Mouse (Mus musculus) lung, postnatal 4 days (tissue): ENCODE data around the gene Tpst2.

Source experiments
- DNase-seq, 2 experiments: peaks; one replicate each; pipeline ENCODE4 v3.0.0; 2021

Tpst2 gene

GRCm38 (mm10) chr5:112276267-112276873, at the start of gene Tpst2:
Tpst2 (plus strand) TSS chr5:112276691.
- peak; percentile 100 for DNase-seq

DNA sequence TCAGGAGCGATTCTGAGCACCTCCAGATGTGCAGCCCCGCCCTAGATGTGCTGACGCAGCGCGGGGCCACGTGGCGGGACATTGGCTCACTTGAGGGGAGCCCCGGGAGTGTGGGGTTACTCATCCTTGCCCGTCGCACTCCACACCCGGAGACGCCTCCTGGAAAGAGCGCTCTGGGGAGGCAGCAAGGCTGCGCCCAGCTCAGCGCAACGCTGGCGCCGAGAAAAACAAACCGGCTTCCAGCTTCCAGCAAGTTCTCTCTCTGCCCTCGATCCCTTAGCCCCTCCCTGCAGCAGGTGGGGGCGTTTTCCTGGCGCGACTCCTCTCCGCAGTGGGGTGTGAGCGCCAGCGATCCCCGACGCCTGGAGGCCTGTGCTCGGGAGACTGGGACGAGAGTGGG, 49.1 kb upstream of the Tpst2 start:
- DNase-seq = no peak

- DNase-seq = no peak
These were observed 48.6 kb upstream of the Tpst2 start for GRCm38 (mm10) chr5:112227898-112228239.

DNA sequence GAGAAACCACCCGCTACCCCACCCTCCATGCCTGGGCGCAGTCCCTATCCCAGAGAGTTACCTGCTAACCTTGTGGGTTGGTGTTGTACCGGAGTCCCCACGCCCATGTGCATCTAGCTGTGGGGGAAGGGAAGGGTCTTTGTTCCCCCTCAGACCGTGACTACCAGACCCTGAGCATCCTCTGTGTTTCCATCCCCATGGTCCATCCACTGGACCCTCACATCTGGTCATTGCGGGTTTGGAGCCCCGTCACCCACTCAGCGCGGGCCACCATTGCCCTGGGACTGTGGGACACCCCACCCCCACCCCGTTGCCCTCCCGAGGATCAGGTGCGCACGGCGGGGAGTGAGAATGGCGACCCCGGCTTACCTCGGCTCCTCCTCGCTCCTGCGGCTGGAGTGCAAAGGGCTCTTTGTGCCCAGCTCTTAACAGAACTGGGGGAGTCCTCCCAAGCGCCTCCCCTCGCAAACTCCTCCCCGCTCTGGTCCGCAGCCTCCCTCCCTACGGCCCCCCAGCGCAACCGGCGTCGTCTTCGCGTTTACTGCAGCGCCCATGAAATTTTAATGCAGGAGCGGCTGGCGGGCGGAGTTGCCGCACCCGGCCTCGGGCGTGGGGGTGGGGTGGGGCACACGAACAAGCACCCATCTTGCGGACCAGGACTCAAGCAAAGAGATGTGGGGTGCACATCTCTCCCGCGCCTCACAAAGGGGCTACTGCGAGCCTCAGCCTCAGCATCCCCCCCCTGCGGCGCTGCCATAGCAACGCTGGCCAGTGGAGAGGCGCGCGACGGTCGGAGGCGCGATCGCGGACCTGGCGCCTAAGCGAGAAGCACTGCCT, 48.0 kb upstream of the Tpst2 start:
- no peak for DNase-seq

GRCm38 (mm10) chr5:112235806-112236205, 40.7 kb upstream of the Tpst2 start:
- DNase-seq = no peak

DNA sequence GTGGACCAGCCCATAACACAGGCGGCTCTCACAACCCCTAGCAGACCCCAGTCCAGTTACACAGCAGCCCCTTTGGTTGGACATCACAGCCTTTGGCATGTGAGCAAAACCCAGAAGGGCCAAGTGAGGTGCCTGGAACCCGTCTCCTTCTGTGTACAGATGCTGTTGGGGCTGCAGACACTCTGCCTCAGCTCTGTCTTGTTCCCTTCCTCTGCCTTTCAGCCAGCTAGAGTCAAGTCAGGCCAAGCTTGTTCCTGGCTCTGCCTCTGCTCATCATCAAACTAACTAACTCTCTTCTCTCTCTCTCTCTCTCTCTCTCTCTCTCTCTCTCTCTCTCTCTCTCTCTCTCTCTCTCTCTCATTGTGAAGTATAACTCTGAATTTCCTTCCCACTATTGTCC, 39.9 kb upstream of the Tpst2 start:
- DNase-seq = no peak

GRCm38 (mm10) chr5:112237439-112237838, 39.1 kb upstream of the Tpst2 start:
- DNase-seq = no peak

- no peak for DNase-seq
These were observed 38.5 kb upstream of the Tpst2 start for GRCm38 (mm10) chr5:112237866-112238570.

DNA sequence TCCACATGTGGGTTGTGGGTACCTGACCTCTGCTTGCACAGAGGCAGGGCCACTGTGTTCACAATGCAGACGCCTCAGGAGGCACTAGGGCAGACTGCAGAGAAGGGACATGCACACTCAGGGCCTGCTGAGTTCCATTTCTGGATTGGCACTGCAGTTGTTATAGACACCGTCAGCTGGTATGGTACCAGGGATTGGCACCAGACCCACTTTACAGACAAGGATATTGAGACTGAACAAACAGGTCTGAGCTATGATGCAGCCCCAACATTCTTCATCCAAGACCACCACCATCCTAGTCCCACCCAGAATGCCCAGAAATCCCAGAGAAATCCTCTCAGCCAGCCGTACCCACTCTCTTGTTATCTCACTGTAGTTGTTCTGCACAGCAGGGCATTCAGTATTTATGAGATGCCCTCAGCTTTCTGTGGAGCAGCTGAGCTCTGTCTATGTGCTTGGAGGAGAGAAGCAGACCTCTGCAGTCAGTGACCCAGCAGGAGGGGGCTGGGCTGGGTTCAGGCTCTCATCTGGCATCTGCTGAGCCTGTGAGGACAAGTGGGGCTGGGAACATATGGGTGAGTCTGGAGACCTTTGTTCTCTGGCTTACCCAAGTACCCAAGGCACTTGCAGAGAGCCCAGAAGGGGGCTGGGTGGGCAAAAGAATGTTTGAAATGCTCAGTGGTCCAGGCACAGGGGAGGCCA, 37.6 kb upstream of the Tpst2 start:
- DNase-seq = no peak

DNA sequence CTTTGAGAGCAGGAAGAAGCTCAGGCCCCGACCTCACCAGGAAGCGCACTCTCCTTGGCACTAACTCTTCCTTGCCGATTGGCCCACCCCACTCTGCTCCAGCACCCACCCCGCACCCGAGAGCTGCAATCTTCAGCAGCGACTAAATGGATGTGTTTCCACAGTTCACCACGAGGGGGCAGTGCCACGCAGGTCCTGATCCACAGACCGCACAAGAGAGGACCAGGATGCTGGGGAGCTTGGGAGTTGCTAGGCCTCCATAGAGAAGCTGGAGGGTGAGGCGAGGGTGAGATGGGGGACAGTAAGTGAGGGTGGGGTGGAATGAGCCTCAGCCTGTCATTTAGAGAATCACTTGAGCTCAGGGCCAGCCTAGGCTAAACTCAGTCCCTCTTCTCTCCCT, 35.7 kb upstream of the Tpst2 start:
- peak; percentile 83 to 91 for DNase-seq

GRCm38 (mm10) chr5:112241849-112242248, 34.6 kb upstream of the Tpst2 start:
- no peak for DNase-seq

DNA sequence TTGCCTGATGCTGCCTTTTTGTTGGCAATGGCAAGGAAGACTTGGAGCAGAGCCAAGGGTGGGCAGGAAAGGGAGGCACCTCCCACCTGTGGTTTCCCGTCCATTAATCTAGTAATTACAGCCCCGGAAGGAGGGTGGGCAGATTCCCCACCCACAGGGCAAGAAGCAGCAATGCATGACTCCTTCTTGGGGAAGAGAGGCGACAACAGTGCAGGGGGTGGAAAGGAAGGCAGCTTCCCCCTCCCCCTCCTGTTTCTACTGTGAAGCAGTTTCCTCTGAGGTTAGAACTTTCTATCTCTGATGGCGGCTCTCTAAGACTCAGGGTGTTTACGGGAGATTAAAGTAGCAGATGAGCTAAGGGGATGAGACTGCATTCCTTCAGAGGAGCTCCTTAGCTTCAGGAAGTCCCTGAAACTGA, 34.1 kb upstream of the Tpst2 start:
- peak; percentile 76 to 79 for DNase-seq

DNA sequence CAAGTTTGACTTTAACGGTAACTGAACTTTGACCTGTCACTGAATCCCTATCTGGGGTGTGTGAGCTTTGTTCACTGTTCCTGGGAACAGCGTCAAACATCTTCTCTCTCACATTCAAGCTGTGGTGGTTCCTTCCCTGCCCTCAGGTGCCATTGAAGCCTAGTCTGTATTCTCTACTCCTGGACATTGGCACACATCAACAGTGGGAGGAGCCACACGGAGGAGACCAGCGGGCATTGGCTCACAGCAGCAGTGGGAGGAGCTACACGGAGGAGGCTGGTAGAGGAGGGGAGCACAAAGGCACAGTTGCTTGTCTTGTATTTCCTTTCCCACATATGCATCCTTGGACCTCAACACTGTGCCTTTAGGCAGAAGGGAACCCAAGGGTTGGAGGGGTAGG, 33.5 kb upstream of the Tpst2 start:
- no peak for DNase-seq

DNA sequence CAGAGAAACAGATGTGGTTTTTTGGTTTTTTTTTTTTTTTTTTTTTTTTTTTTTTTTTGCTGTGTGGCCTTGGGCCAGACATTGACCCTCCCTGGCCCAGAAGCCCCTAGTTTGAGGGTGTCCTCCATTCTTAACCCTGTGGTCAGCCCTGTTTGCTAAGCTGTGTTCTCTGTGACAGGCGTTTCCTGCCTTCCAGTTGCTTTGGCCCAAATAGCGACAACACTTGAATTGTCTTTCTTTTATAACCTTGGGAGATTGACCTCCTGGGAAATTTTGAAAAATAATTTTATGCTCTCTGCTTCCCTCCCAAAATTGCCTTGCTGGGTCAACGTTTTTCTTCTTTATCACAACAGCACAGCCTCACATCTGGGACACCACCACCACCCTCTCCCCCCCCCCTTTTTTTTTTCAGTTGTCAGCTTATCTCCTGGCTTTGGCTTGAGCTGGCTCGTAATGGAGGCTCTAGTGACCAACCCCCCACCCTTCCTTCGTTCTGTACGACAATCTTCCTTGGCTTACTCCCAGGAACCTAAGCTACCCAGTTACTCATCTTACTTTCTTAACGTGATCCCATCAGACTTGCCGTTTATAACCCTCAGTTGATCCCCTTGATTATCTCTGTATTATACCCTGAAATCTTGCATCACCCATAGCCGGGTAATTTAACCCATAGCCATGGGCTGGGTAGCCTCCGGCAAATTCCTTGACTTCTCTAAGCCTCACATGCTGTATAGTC, 32.8 kb upstream of the Tpst2 start:
- no peak for DNase-seq

DNA sequence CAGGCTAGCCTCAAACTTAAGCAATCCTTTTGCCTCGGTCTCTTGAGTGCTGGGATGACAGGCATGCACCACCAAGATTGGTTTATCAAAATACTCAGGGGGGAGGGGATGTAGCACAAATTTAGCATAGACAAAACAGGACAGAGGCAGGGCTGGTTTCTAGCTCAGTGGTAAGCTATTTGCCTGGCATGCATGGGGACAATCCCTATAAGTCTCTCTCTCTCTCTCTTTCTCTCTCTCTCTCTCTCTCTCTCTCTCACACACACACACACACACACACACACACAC, 32.3 kb upstream of the Tpst2 start:
- DNase-seq = no peak

GRCm38 (mm10) chr5:112244890-112245615, 31.4 kb upstream of the Tpst2 start:
- DNase-seq = no peak

- DNase-seq = no peak
These were observed 29.1 kb upstream of the Tpst2 start for GRCm38 (mm10) chr5:112247399-112247798.

GRCm38 (mm10) chr5:112249106-112249505, 27.4 kb upstream of the Tpst2 start:
- DNase-seq = no peak

- DNase-seq = no peak
These were observed 24.1 kb upstream of the Tpst2 start, which contains the start of gene Cryba4 for GRCm38 (mm10) chr5:112252400-112252799. Cryba4 (minus strand) TSS chr5:112252518.

- peak; percentile 57 to 74 for DNase-seq
These were observed 23.3 kb upstream of the Tpst2 start for GRCm38 (mm10) chr5:112253169-112253568.

DNA sequence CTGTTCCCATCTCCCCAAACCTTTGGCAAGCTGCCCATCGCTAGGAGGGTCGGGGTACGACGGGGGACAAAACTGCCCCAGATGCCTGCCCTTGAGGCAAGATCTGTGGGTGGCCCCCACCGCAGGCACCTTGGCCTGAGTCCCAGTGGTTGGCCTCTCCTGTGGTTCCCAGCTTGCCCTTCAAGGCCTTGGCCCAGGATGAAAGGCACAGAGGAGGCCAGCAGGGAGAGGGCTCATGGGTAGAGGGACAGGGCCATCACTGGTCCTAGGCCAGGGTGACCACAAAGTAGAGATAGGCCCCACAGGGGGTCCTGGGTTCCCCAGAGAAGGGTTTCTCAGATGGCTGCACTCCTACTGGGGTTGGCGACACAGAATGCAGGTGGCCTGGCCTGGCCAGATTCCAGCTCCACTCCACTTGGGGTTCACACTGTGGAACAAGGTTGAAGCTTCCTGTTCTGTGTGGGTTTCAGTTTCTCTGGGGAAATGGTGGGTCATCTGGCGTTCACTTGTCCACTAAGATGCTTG, 22.1 kb upstream of the Tpst2 start:
- peak; percentile 30 to 65 for DNase-seq

- peak; percentile 40 to 56 for DNase-seq
These were observed 21.1 kb upstream of the Tpst2 start, which contains the start of gene Crybb1 for GRCm38 (mm10) chr5:112255426-112255825. Crybb1 (plus strand) TSS chr5:112255815.
